Mouse (Mus musculus) large intestine, adult 2 months (tissue): ENCODE results near the gene Lhx9. TPM values are rescaled to one million over a fixed set of nuclear protein-coding genes. Genes with fewer than 3 reads are reported as not detected.

Experiments used
- DNase-seq: peaks from one replicate; pipeline ENCODE4 v3.0.0-alpha.2; 2012; ENCODE audit warnings: low read depth, low spot score
- WGBS: fragments of 180-500 bp; shearing (Covaris S2); methylation state at CpG from one replicate; pipeline ENCODE4 v1.1.7; 2018; 5-methylcytosine and 5-hydroxymethylcytosine counted together
- polyA plus RNA-seq: library from polyadenylated mRNA; depleted of rRNA; stranded (reverse); fragments of >200 nt; gene quantifications from 2 replicates; pipeline ENCODE4 v1.2.3, GENCODE M21; 2012

Lhx9 gene
- polyA plus RNA-seq, 1 experiment, result not detected

DNA sequence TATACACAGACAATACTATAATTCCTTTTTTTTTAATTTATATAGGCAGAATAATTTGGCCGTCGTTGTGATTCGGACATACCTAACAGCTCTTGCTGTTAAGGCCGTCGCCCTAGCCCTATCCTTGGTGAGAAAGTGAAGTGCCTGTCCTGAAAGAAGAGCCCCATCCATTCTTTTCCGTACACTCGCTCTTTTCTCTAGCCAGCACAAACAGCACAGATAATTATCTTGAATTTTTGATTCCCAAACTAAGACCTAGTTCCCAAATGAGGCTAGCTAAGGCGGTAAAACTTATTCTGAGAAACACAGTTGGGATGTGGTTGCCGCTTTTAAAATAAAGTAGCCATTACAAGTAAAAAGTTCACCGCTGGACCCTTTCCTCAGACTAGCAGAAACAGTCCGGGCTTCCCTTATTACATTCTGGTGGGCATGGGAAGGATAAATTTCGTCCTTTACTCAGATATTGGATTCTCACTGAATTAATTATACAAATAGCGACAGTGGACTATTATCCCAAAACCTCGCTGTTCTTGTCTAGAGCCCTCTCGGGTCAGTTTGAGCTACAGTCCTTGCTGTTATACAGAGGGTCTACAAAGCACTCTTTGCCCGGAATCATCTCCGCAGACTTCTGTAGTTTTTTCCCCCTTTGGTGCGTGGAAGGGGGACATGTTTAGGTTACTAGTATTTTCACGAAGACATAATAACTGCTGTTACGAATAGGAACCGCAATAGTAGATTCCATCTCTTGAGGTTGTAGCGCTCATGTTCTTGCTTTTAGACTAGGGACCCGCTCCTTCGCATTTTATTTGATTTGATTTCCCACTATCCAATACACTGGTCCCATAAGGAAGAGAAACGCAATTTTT is 7.7 kb downstream of the Lhx9 start:
- DNase-seq, result no peak
- 18% methylated on average over 25 of the region's 25 CpGs for WGBS

DNA sequence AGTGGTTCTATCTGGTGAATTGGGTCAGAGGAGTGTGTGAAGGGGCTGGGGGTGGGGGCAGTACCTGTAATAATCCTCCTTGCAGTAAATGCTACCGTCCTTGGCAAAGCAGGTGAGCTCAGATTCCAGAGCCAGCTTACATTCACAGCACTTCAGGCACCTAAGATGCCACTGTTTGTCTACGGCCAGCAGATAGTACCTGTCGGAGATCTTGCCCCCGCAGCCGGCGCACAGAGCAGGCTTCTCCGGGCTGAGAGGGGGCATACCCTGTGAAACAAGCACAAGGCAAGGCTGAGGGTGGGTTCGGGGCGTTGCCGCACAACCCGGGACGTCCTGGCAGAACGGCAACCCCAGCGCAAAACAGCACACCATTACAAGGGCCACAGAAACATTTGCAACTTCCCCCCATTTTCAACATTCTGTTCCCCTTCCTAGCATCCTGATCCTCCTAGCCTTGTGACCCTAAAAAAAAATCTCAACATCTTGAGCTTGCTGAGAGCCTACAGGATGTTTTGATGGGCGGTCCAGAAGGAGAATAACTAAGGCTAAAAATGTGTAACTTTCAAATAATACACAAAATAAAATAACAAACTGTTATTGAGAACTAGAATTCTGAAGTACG is 8.5 kb downstream of the Lhx9 start:
- no peak for DNase-seq
- 16% methylated on average over 16 of the region's 16 CpGs for WGBS

DNA sequence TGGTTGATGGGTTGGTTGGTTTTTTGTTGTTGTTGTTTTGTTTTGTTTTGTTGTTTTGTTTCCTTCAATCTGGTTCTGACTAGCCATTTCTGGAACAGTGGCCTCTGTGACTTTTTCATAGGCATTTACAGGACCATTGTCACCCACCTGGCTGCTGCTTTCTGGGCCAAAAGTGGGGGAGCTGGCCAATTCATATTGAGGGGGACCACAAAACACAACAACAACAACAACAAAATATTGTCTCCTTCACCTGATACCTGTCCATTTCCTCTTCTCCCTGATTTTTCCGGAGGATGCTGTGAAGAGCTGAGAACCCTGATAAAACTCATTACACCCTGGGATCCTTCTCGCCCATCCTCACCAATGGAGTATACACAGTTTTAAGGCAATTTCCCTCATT is 9.1 kb downstream of the Lhx9 start:
- 28% methylated on average over 2 of the region's 2 CpGs for WGBS
- DNase-seq, result no peak

DNA sequence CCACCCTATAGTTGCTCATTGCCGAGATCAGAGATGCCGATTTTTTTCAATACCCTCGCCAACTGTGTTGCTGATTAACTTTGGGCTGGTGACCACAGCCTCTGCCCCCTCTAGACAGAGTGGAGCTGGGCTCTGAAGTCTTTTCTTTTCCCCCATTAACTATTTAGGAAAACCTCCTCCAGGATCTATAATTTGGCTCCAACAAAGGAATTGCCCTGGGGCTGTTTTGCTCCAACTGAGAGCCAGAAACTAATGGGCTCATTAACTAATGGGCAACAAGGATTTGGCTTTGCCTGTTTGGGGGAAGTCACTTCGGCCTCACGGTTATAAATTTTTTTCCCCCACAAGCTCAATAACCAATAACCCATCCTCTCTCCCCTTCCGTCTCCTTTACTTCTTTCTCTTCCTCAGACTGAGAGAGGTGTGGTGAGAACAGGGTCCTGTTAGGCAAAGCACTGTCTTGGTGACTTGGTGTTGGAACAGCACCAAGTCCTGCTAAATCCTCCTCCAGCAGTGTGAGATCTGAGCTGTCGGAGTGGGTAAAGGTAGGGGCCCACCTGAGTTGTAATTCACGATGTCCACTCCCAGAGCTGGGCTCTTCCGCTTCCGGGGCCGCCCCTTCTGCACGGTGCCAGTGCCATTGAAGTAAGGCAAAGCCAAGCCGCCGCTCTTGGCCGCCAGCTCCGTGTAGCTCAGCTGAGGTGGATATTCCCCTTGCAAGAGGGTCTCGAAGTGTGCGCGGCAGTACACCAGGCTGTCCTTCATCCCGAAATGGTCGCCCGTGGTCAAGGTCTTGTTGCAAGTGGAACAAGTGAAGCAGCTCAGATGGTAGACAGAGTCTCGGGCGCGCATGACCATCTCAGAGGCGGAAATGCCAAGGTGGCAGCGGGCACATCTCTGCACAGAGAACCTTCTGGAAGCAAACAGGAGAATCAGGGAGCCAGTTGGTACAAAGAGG is 10.3 kb downstream of the Lhx9 start:
- 22% methylated on average over 27 of the region's 27 CpGs for WGBS
- no peak for DNase-seq

GRCm38 (mm10) chr1:138835355-138835900 is 12.9 kb downstream of the Lhx9 start:
- no peak for DNase-seq
- under 1% methylated on average over 3 of the region's 3 CpGs for WGBS

GRCm38 (mm10) chr1:138831309-138831708 is 17.1 kb downstream of the Lhx9 start:
- 6% methylated on average over 16 of the region's 16 CpGs for WGBS
- DNase-seq, result no peak

GRCm38 (mm10) chr1:138826841-138827240 is 21.5 kb downstream of the Lhx9 start:
- DNase-seq, result no peak
- WGBS, result 61% methylated on average over 6 of the region's 6 CpGs

DNA sequence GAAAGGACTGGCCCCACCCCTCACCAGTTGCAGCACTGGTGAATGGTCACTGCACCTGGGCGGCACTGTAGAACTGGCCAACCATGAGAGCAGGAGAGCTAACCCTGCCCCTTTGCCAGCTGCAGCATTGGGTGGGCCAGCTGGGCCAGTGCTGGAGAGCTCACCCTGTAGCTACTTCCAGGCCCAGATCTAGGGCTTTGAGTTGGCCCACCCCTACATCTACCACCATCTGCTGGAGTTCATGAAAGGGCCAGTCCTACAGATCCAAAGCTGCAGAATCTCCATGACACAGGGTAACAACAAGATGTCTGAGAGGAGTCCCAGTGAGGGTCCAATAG is 25.4 kb downstream of the Lhx9 start:
- 90% methylated on average over 1 of the region's 1 CpGs for whole genome bisulfite sequencing
- no peak for DNase-seq

DNA sequence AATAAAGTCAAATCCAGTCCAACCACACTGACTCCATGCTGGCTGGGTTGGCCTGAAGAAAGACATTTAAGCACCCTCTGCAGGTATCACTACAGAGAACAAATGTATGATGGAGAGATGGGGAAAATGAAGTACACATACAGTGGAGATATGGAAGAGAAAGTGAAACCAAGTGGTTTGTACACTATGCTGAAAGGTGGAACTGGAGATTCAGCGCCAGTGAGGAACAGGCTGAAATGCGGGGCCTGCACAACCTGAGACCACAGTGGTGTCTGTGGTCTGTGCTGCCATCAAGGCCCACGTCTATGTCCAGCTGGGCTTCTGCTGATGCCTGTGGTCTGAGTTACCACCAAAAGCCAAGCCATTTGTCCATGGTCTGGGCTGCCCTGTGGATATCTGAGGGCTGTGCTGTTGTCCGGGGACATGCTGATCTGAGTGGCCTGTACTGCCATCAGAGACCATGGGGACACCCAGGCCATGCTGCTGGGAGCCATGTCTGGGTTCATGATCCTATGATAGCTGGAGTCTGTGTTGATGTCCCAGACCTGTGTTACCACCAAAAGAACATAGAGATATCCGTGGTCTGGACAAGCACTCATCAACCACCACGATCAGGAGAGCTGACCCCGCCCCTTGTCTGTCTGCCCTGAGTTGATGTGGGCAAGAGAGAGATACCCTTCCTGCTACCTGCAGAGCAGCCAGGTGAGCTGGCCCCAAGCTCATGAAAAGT is 26.0 kb downstream of the Lhx9 start:
- no peak for DNase-seq
- 85% methylated on average over 7 of the region's 7 CpGs for WGBS

DNA sequence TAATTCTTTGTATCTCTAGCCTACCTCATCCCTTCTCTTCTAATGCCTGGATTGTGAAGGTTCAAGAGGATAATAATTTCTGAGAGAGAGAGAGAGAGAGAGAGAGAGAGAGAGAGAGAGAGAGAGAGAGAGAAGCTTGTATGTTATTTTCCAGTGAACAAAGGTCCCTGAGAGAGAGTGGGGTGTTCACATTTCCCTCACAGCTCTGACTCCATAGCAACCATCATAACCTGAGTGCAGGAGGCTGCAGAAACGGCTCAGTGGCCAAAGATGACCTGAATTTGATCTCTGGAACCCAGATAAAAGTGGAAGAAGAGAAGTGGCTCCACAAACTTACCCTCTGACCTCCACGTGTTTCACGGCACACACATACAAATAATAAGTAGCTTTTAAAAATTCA is 46.6 kb downstream of the Lhx9 start:
- WGBS, result 24% methylated on average over 3 of the region's 3 CpGs
- DNase-seq, result no peak

- DNase-seq, result no peak
- WGBS, result 64% methylated on average over 3 of the region's 3 CpGs
These were observed 47.1 kb downstream of the Lhx9 start for GRCm38 (mm10) chr1:138801296-138801695.

- no peak for DNase-seq
These were observed 48.6 kb downstream of the Lhx9 start for GRCm38 (mm10) chr1:138799692-138800314.

DNA sequence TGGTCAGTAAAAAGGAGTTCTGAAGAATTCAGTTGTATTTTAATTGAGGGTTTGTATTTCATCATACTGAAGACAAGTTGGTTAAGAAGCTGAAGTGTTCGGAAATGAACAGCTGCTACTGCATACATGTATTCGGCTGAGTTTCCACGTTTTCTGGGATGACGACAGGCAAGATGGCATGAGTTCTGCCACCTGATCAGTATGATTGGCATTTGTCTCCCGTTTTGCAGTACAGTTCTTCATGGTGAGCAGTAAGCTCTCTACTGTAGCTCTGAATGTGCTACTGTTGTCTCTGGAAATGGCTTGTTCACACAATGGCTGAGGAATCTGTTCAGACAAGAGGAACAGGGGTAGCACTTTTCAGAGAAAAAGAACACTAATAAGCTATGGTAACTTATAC is 50.3 kb downstream of the Lhx9 start:
- no peak for DNase-seq
- 84% methylated on average over 5 of the region's 5 CpGs for WGBS

DNA sequence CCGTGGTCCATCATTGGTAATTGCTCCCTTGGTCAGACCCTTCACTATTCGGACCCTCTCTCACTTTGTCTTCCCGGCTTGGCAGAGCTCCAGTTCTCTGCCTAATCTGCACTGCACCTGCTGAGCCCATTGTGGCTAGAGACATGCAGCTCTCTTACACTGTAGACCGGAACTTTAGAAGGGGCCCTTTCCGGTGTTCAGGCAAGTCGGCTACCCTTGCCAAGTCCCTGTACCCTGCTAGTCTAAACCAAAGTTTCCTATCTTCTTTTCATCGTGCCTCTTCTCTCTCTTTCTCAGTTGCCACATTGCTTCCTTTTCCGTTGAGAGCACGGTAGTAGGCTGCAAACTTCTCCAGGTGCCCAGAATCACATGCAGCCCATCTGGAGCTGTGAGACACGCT is 62.5 kb downstream of the Lhx9 start:
- no peak for DNase-seq
- 78% methylated on average over 10 of the region's 10 CpGs for WGBS

- DNase-seq, result no peak
- 69% methylated on average over 5 of the region's 5 CpGs for WGBS
These were observed 64.4 kb downstream of the Lhx9 start for GRCm38 (mm10) chr1:138784019-138784418.
